Comparison of ENCODE assay signal across 19 mouse cellular contexts in the genomic region with DNA sequence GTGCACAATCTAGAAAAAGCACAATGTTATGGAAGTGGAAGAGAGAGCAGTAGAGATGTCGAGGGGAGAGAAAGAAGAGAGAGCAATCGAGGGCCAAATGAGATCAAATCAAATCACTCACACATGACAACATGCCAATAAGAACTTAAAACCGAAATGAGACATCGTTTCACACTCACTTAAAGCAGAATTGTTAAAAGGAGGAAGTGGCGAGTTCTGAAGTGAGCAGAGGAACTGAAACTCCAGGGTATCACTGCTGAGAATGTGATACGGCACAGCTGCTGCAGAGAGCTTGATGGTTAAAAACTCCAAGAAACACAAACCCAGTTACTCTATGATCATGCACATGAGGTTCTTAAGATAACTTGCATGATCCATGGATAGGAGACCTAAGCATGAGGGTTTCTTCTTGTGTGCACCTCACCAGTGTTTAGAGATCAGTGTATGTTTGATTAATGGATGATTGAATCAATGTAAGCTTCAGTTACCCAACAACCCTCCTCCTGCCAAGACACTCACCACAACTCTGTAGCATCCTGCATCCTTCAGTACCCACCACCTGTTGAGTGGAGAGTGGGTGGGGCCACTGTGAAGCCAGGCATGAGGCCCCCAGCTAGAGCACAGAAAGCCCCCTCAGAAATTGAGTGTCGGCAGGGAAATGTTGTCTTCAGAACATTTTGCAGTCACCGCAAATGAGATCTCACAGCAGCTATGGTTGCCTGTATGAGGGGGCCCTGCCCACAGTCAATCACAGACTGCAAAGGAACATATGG. TPM values are rescaled to one million over a fixed set of nuclear protein-coding genes. Genes with fewer than 3 reads are reported as not detected.
DNase-seq lines count a peak whose midpoint lies in the region; ATAC-seq and TF ChIP-seq lines count a peak whose summit lies in the region.
"Had no signal": no experiment of that assay in that cellular context is flagged by ENCODE, and none has a peak within 500 bp of the region (broad histone marks: within the 10 kb centered on the region; RNA-seq: fewer than 3 reads in every experiment).

No protein-coding gene starts in this region.

- TF ChIP-seq RAD21 in MEL (IDR thresholded peaks at IDR 0.05; ENCODE audit: low read depth, low read length) = no peak

- no peak for TF ChIP-seq POLR2A in MEL (IDR thresholded peaks at IDR 0.05; ENCODE audit: control insufficient read depth in 1 of 2, insufficient read depth in 1 of 2, low read depth in 1 of 2, low read length in 2 of 2, poor library complexity in 1 of 2)

- H3K4me3 ChIP-seq in liver, postnatal 0 days (ENCODE audit: low read depth, low read length) = no peak overlapping the region
- H3K4me3 ChIP-seq in liver, embryonic 12.5 days = no peak overlapping the region
- no peak overlapping the region for H3K4me3 ChIP-seq in MEL (ENCODE audit: control insufficient read depth in 1 of 2, insufficient read depth in 1 of 2, low read depth in 2 of 2, low read length in 2 of 2)
- H3K4me3 ChIP-seq in stomach, postnatal 0 days (ENCODE audit: low read depth, low read length) = no peak overlapping the region
- H3K4me3 ChIP-seq: embryonic facial prominence, embryonic 12.5 days; forebrain, embryonic 12.5 days; intestine, embryonic 15.5 days had no signal

- no peaks in the 10 kb centered on the region for H3K79me2 ChIP-seq in MEL (ENCODE audit: control insufficient read depth, insufficient read depth, low read length, poor library complexity)

- no peaks in the 10 kb centered on the region for H3K36me3 ChIP-seq in liver, postnatal 0 days (replicated peaks; ENCODE audit: insufficient read depth, low read length)
- H3K36me3 ChIP-seq in liver, embryonic 12.5 days = no peaks in the 10 kb centered on the region
- H3K36me3 ChIP-seq in MEL (ENCODE audit: control insufficient read depth in 1 of 2, insufficient read depth in 2 of 2, low read length in 2 of 2) = no peaks in the 10 kb centered on the region
- no peaks in the 10 kb centered on the region for H3K36me3 ChIP-seq in stomach, postnatal 0 days (ENCODE audit: control insufficient read depth, insufficient read depth, low read length)
- H3K36me3 ChIP-seq: embryonic facial prominence, embryonic 12.5 days; forebrain, embryonic 12.5 days; intestine, embryonic 15.5 days had no signal

- peak overlapping the region; percentile 32; the same call in 1 of the 2 replicates for H3K27ac ChIP-seq in liver, postnatal 0 days (ENCODE audit: low read depth)
- no peak overlapping the region for H3K27ac ChIP-seq in liver, embryonic 12.5 days
- no peak overlapping the region for H3K27ac ChIP-seq in MEL (ENCODE audit: control insufficient read depth, low read depth, low read length)
- H3K27ac ChIP-seq in stomach, postnatal 0 days (replicated peaks) = no peak overlapping the region
- H3K27ac ChIP-seq: embryonic facial prominence, embryonic 12.5 days; forebrain, embryonic 12.5 days; intestine, embryonic 15.5 days had no signal

- peak; percentile 78 for ATAC-seq in liver, postnatal 0 days
- no peak for ATAC-seq in liver, embryonic 12.5 days
- peak; percentile 83 for ATAC-seq in granulocyte monocyte progenitor cell, adult 5-6 weeks (replicated peaks; ENCODE audit: poor library complexity, severe bottlenecking)
- no peak for ATAC-seq in stomach, postnatal 0 days (ENCODE audit: low FRiP score, low TSS enrichment)
- ATAC-seq: intestine, embryonic 15.5 days had no signal

- H3K9me3 ChIP-seq in liver, postnatal 0 days (ENCODE audit: low read length) = no peaks in the 10 kb centered on the region
- H3K9me3 ChIP-seq in liver, embryonic 12.5 days (replicated peaks) = no peaks in the 10 kb centered on the region
- H3K9me3 ChIP-seq in MEL (replicated peaks; ENCODE audit: insufficient read depth, low read length) = no peaks in the 10 kb centered on the region
- no peaks in the 10 kb centered on the region for H3K9me3 ChIP-seq in stomach, postnatal 0 days (ENCODE audit: control insufficient read depth, low read length)
- H3K9me3 ChIP-seq: embryonic facial prominence, embryonic 12.5 days; intestine, embryonic 15.5 days had no signal

- H3K4me1 ChIP-seq in liver, postnatal 0 days (ENCODE audit: insufficient read depth) = no peaks in the 10 kb centered on the region
- no peaks in the 10 kb centered on the region for H3K4me1 ChIP-seq in liver, embryonic 12.5 days
- no peaks in the 10 kb centered on the region for H3K4me1 ChIP-seq in MEL (ENCODE audit: control insufficient read depth in 1 of 2, insufficient read depth in 2 of 2, low read length in 2 of 2)
- no peaks in the 10 kb centered on the region for H3K4me1 ChIP-seq in stomach, postnatal 0 days (replicated peaks; ENCODE audit: control insufficient read depth, insufficient read depth)
- H3K4me1 ChIP-seq: embryonic facial prominence, embryonic 12.5 days; forebrain, embryonic 12.5 days; intestine, embryonic 15.5 days had no signal

- H3K27me3 ChIP-seq in liver, postnatal 0 days (ENCODE audit: insufficient read depth, low read length) = no peaks in the 10 kb centered on the region
- H3K27me3 ChIP-seq in liver, embryonic 12.5 days (replicated peaks) = no peaks in the 10 kb centered on the region
- H3K27me3 ChIP-seq in MEL (ENCODE audit: control insufficient read depth in 1 of 2, insufficient read depth in 2 of 2, low read length in 2 of 2) = no peaks in the 10 kb centered on the region
- no peaks in the 10 kb centered on the region for H3K27me3 ChIP-seq in stomach, postnatal 0 days (ENCODE audit: control insufficient read depth, insufficient read depth, low read length)
- H3K27me3 ChIP-seq: embryonic facial prominence, embryonic 12.5 days; forebrain, embryonic 12.5 days; intestine, embryonic 15.5 days had no signal

- no peak for TF ChIP-seq EP300 in liver, postnatal 0 days (IDR thresholded peaks at IDR 0.05; ENCODE audit: low read depth)
- TF ChIP-seq EP300 in MEL (IDR thresholded peaks at IDR 0.05; ENCODE audit: low read depth in 1 of 2, low read length in 2 of 2) = peak; percentile 61 to 71; a peak in 3 of 4 replicates
- no peak for TF ChIP-seq EP300 in stomach, postnatal 0 days (optimal IDR thresholded peaks at IDR 0.05)

- TF ChIP-seq CTCF in liver, postnatal 0 days (IDR thresholded peaks at IDR 0.05; ENCODE audit: low read depth) = no peak
- no peak for TF ChIP-seq CTCF in MEL (IDR thresholded peaks at IDR 0.05 in 2 of 3, conservative IDR thresholded peaks at IDR 0.05 in 1 of 3; ENCODE audit: control insufficient read depth in 1 of 3, insufficient read depth in 1 of 3, low read depth in 2 of 3, low read length in 3 of 3, poor library complexity in 1 of 3, severe bottlenecking in 1 of 3)
- TF ChIP-seq CTCF in stomach, postnatal 0 days (IDR thresholded peaks at IDR 0.05; ENCODE audit: low read depth) = no peak

- DNase-seq in liver, postnatal 0 days = no peak
- DNase-seq in MEL (ENCODE audit: low read depth, low spot score) = peak; percentile 84
- DNase-seq in spleen, adult 18-20 months = peak; percentile 38 to 44
- DNase-seq in stomach, postnatal 0 days (ENCODE audit: low spot score) = no peak
- DNase-seq in ovary, postnatal 36 days (ENCODE audit: low spot score) = no peak
- DNase-seq in right cerebral cortex, postnatal 4 days = no peak
- DNase-seq: adrenal gland, postnatal 10 days; cerebellum, postnatal 36 days; kidney, postnatal 10 days; midbrain, embryonic 14.5 days had no signal

- H3K4me2 ChIP-seq in liver, postnatal 0 days (ENCODE audit: low read depth, low read length) = no peak overlapping the region
- no peak overlapping the region for H3K4me2 ChIP-seq in liver, embryonic 12.5 days
- H3K4me2 ChIP-seq in stomach, postnatal 0 days (replicated peaks; ENCODE audit: low read depth) = no peak overlapping the region
- H3K4me2 ChIP-seq: embryonic facial prominence, embryonic 12.5 days; forebrain, embryonic 12.5 days; intestine, embryonic 15.5 days had no signal

- no peak overlapping the region for H3K9ac ChIP-seq in liver, postnatal 0 days (replicated peaks)
- no peak overlapping the region for H3K9ac ChIP-seq in liver, embryonic 12.5 days
- no peak overlapping the region for H3K9ac ChIP-seq in MEL (ENCODE audit: control insufficient read depth, low read depth, low read length, poor library complexity, severe bottlenecking)
- H3K9ac ChIP-seq in stomach, postnatal 0 days (ENCODE audit: low read length) = no peak overlapping the region
- H3K9ac ChIP-seq: embryonic facial prominence, embryonic 12.5 days; forebrain, embryonic 12.5 days; intestine, embryonic 15.5 days had no signal

- WGBS in liver, postnatal 0 days (ENCODE audit: insufficient replicate concordance) = 40% methylated on average over 8 of the region's 8 CpGs
- whole genome bisulfite sequencing in liver, embryonic 12.5 days (ENCODE audit: insufficient replicate concordance) = 40% methylated on average over 8 of the region's 8 CpGs
- 82% methylated on average over 8 of the region's 8 CpGs for WGBS in stomach, postnatal 0 days

RNA-seq across cellular contexts. Expression of a gene that starts 15.5 kb away (rescaled TPM):
- polyA plus RNA-seq in liver, postnatal 0 days (2015; fragmentation: Nextera tagmentation; extraction: Ambion mirVana) = 2.9 and 3.5 TPM in 2 replicates
- 0.20 and 0.30 TPM in 2 replicates for polyA plus RNA-seq in liver, embryonic 12.5 days (2016; fragmentation: Nextera tagmentation; extraction: Ambion mirVana)
- not detected in 2 replicates for total RNA-seq in MEL (2012; rRNA removed)
- polyA plus RNA-seq in MEL (2012; ENCODE audit: insufficient read depth in 1 of 2, insufficient read length in 2 of 2, low read depth in 1 of 2, low replicate concordance in 2 of 2, missing spikeins in 1 of 2) = not detected
- 11.9 and 27.5 TPM in 2 replicates for total RNA-seq in granulocyte monocyte progenitor cell, adult 5-6 weeks (2014; fragmentation: Nextera tagmentation)
- 11.8 and 12.6 TPM in 2 replicates for total RNA-seq in granulocyte monocyte progenitor cell, adult 5-6 weeks (2017)
- 0.12 and 0.17 TPM in 2 replicates for polyA plus RNA-seq in stomach, postnatal 0 days (2015; fragmentation: Nextera tagmentation; extraction: Ambion mirVana)
- polyA plus RNA-seq: forebrain, embryonic 12.5 days; hindbrain, embryonic 11.5 days; midbrain, embryonic 14.5 days had no signal

RNA-seq across cellular contexts. Expression of a gene that starts 34.9 kb away (rescaled TPM):
- polyA plus RNA-seq in liver, postnatal 0 days (2015; fragmentation: Nextera tagmentation; extraction: Ambion mirVana) = not detected in 2 replicates
- polyA plus RNA-seq in liver, embryonic 12.5 days (2016; fragmentation: Nextera tagmentation; extraction: Ambion mirVana) = not detected in 2 replicates
- not detected in 2 replicates for total RNA-seq in MEL (2012; rRNA removed)
- polyA plus RNA-seq in MEL (2012; ENCODE audit: insufficient read depth in 1 of 2, insufficient read length in 2 of 2, low read depth in 1 of 2, low replicate concordance in 2 of 2, missing spikeins in 1 of 2) = not detected
- total RNA-seq in granulocyte monocyte progenitor cell, adult 5-6 weeks (2014; fragmentation: Nextera tagmentation) = not detected in 2 replicates
- 0.05 TPM in 1 of 2 replicates, not detected in the other for total RNA-seq in granulocyte monocyte progenitor cell, adult 5-6 weeks (2017)
- polyA plus RNA-seq in stomach, postnatal 0 days (2015; fragmentation: Nextera tagmentation; extraction: Ambion mirVana) = 0.11 and 0.23 TPM in 2 replicates
- total RNA-seq: adrenal gland, postnatal 10 days; layer of hippocampus, postnatal 25 days had no signal
- polyA plus RNA-seq: forebrain, embryonic 12.5 days; hindbrain, embryonic 11.5 days; limb, embryonic 11.5 days; midbrain, embryonic 14.5 days; neural tube, embryonic 11.5 days had no signal

RNA-seq across cellular contexts. Expression of a gene that starts 41.4 kb away (rescaled TPM):
- 0.71 and 0.96 TPM in 2 replicates for polyA plus RNA-seq in liver, postnatal 0 days (2015; fragmentation: Nextera tagmentation; extraction: Ambion mirVana)
- 2.4 and 2.7 TPM in 2 replicates for polyA plus RNA-seq in liver, embryonic 12.5 days (2016; fragmentation: Nextera tagmentation; extraction: Ambion mirVana)
- total RNA-seq in MEL (2012; rRNA removed) = 22.6 and 22.7 TPM in 2 replicates
- 10 to 100 TPM in 1 of 2 experiments, not detected in 1; 26.7 TPM for polyA plus RNA-seq in MEL (2012; ENCODE audit: insufficient read depth in 1 of 2, insufficient read length in 2 of 2, low read depth in 1 of 2, low replicate concordance in 2 of 2, missing spikeins in 1 of 2)
- total RNA-seq in granulocyte monocyte progenitor cell, adult 5-6 weeks (2014; fragmentation: Nextera tagmentation) = 11.6 and 16.5 TPM in 2 replicates
- 19.2 and 22.0 TPM in 2 replicates for total RNA-seq in granulocyte monocyte progenitor cell, adult 5-6 weeks (2017)
- polyA plus RNA-seq in stomach, postnatal 0 days (2015; fragmentation: Nextera tagmentation; extraction: Ambion mirVana) = 0.04 and 0.10 TPM in 2 replicates
- polyA plus RNA-seq: hindbrain, embryonic 11.5 days had no signal

RNA-seq across cellular contexts. Expression of a gene that starts 44.3 kb away (rescaled TPM):
- 12.6 and 16.2 TPM in 2 replicates for polyA plus RNA-seq in liver, postnatal 0 days (2015; fragmentation: Nextera tagmentation; extraction: Ambion mirVana)
- 3.8 and 4.4 TPM in 2 replicates for polyA plus RNA-seq in liver, embryonic 12.5 days (2016; fragmentation: Nextera tagmentation; extraction: Ambion mirVana)
- not detected in 2 replicates for total RNA-seq in MEL (2012; rRNA removed)
- polyA plus RNA-seq in MEL (2012; ENCODE audit: insufficient read depth in 1 of 2, insufficient read length in 2 of 2, low read depth in 1 of 2, low replicate concordance in 2 of 2, missing spikeins in 1 of 2) = not detected
- 772 and 862 TPM in 2 replicates for total RNA-seq in granulocyte monocyte progenitor cell, adult 5-6 weeks (2014; fragmentation: Nextera tagmentation)
- total RNA-seq in granulocyte monocyte progenitor cell, adult 5-6 weeks (2017) = 227 and 400 TPM in 2 replicates
- 0.62 and 0.79 TPM in 2 replicates for polyA plus RNA-seq in stomach, postnatal 0 days (2015; fragmentation: Nextera tagmentation; extraction: Ambion mirVana)
- total RNA-seq: layer of hippocampus, postnatal 25 days had no signal
- polyA plus RNA-seq: hindbrain, embryonic 11.5 days; midbrain, embryonic 14.5 days; neural tube, embryonic 11.5 days had no signal

RNA-seq across cellular contexts. Expression of a gene that starts 48.0 kb away (rescaled TPM):
- polyA plus RNA-seq in liver, postnatal 0 days (2015; fragmentation: Nextera tagmentation; extraction: Ambion mirVana) = 0.22 TPM in 1 of 2 replicates, not detected in the other
- polyA plus RNA-seq in liver, embryonic 12.5 days (2016; fragmentation: Nextera tagmentation; extraction: Ambion mirVana) = not detected in 2 replicates
- not detected in 2 replicates for total RNA-seq in MEL (2012; rRNA removed)
- not detected for polyA plus RNA-seq in MEL (2012; ENCODE audit: insufficient read depth in 1 of 2, insufficient read length in 2 of 2, low read depth in 1 of 2, low replicate concordance in 2 of 2, missing spikeins in 1 of 2)
- 2.4 TPM in 1 of 2 replicates, not detected in the other for total RNA-seq in granulocyte monocyte progenitor cell, adult 5-6 weeks (2014; fragmentation: Nextera tagmentation)
- 0.52 TPM in 1 of 2 replicates, not detected in the other for total RNA-seq in granulocyte monocyte progenitor cell, adult 5-6 weeks (2017)
- not detected in 2 replicates for polyA plus RNA-seq in stomach, postnatal 0 days (2015; fragmentation: Nextera tagmentation; extraction: Ambion mirVana)
- total RNA-seq: adrenal gland, postnatal 10 days; layer of hippocampus, postnatal 25 days had no signal
- polyA plus RNA-seq: embryonic facial prominence, embryonic 12.5 days; forebrain, embryonic 12.5 days; hindbrain, embryonic 11.5 days; limb, embryonic 11.5 days; midbrain, embryonic 14.5 days; neural tube, embryonic 11.5 days had no signal

Comparison
In these comparisons a context has a peak if more than half of its experiments do, and no peak if none do; other contexts are left out.
1. ATAC-seq: peak in liver, postnatal 0 days (single experiment) and granulocyte monocyte progenitor cell, adult 5-6 weeks (single experiment); none in liver, embryonic 12.5 days (single experiment) and stomach, postnatal 0 days (single experiment).
2. DNase-seq: peak in MEL (single experiment) and spleen, adult 18-20 months (2 of 2); none in liver, postnatal 0 days (single experiment), stomach, postnatal 0 days (single experiment), ovary, postnatal 36 days (single experiment) and right cerebral cortex, postnatal 4 days (single experiment).